Mouse (Mus musculus) hindbrain, postnatal 0 days (tissue): ENCODE measurements at regions not wholly inside any gene's neighbourhood (a gene's known extent, or its start where the extent isn't known, plus 50 kb on each side); places are given as distances from the start of the nearest gene placed in this dataset.

ENCODE experiments used
- ATAC-seq: fragments of 200-750 bp; cut with Nextera tagmentation; 2 replicates; pipeline ENCODE4 v1.8.0; 2017; ENCODE audit warnings: mild to moderate bottlenecking, moderate TSS enrichment, moderate library complexity
- DNase-seq: peaks from one replicate; pipeline ENCODE4 v3.0.0-alpha.2; 2015; ENCODE audit warnings: low spot score
- H3K27ac ChIP-seq: fragments of 300-500 bp; sonication (generic); 2 replicates; pipeline ENCODE4 v1.5.1; 2014; ENCODE audit warnings: mild to moderate bottlenecking
- H3K27me3 ChIP-seq: fragments of 300-500 bp; sonication (generic); 2 replicates; pipeline ENCODE4 v1.6.1; 2014; ENCODE audit warnings: low read length, mixed read lengths; ENCODE audit not compliant: insufficient read depth
- H3K36me3 ChIP-seq: fragments of 300-500 bp; sonication (generic); 2 replicates; pipeline ENCODE4 v1.6.1; 2014; ENCODE audit warnings: low read length, mixed read lengths; ENCODE audit not compliant: insufficient read depth
- H3K4me1 ChIP-seq: fragments of 300-500 bp; sonication (generic); 2 replicates; pipeline ENCODE4 v1.6.1; 2014; ENCODE audit warnings: antibody characterized with exemption, low read length, mixed read lengths; ENCODE audit not compliant: insufficient read depth
- H3K4me2 ChIP-seq: fragments of 300-500 bp; sonication (generic); 2 replicates; pipeline ENCODE4 v1.6.1; 2014; ENCODE audit warnings: low read depth, mild to moderate bottlenecking, low read length, moderate library complexity, mixed read lengths
- H3K4me3 ChIP-seq: fragments of 300-500 bp; sonication (generic); 2 replicates; pipeline ENCODE4 v1.5.1; 2014; ENCODE audit warnings: low read length
- H3K9ac ChIP-seq: fragments of 300-500 bp; sonication (generic); replicated peaks from 2 replicates; pipeline ENCODE4 v1.6.1; 2014; ENCODE audit warnings: mild to moderate bottlenecking, low read length, moderate library complexity, mixed read lengths
- H3K9me3 ChIP-seq: fragments of 300-500 bp; sonication (generic); 2 replicates; pipeline ENCODE4 v1.6.1; 2016; ENCODE audit warnings: low read length, mixed read lengths
- CTCF ChIP-seq: IDR thresholded peaks from 2 replicates; pipeline ENCODE4 v1.5.1; 2016; ENCODE audit warnings: antibody characterized with exemption, control low read depth, low read depth
- WGBS: fragments of 180-500 bp; shearing (Covaris S2); extraction: QIAGEN DNeasy Blood & Tissue Kit; methylation state at CpG from one replicate; pipeline ENCODE4 v1.1.7; 2014; 5-methylcytosine and 5-hydroxymethylcytosine counted together

- ATAC-seq, result no peak
- Histone ChIP-seq H3K27me3 (no peaks in the 10 kb centered on the region), H3K9me3 (no peaks in the 10 kb centered on the region), H3K36me3 (no peaks in the 10 kb centered on the region), H3K4me3 (no peak overlapping the region), H3K4me1 (no peaks in the 10 kb centered on the region), H3K4me2 (no peak overlapping the region), H3K27ac (no peak overlapping the region), H3K9ac (no peak overlapping the region)
- WGBS, result 68% methylated on average over 2 of the region's 2 CpGs
- DNase-seq, result no peak
- no peak for TF ChIP-seq CTCF
These were observed 164.1 kb upstream of the Lcorl start for GRCm38 (mm10) chr5:46021398-46022046.

- Histone ChIP-seq H3K4me1 (no peaks in the 10 kb centered on the region), H3K27me3 (no peaks in the 10 kb centered on the region), H3K36me3 (no peaks in the 10 kb centered on the region), H3K9me3 (no peaks in the 10 kb centered on the region), H3K4me3 (no peak overlapping the region), H3K9ac (no peak overlapping the region), H3K4me2 (no peak overlapping the region), H3K27ac (no peak overlapping the region)
- 83% methylated on average over 4 of the region's 4 CpGs for WGBS
- ATAC-seq (no peak), DNase-seq (no peak)
- no peak for TF ChIP-seq CTCF
These were observed 162.8 kb upstream of the Lcorl start for GRCm38 (mm10) chr5:46020175-46020574.

DNA sequence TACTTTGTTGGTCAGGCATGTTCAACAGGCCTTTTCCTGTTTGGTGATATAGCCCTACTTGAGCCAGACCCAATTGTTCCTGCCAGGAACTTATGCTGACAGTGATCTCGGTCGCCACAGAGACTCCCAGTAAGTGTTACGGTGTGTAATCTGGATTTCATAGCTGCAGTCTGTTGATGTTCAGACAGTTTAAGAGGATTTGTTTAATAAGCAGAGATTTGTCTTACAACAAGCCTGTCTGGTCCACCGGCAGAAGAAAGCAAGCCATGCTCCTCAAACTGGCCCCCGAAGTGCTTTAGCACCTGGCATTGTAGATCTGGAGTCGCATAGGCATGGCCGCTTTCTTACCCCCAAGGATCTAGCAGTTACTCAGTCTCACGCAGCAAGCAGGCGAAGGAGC is 150.0 kb upstream of the Lcorl start:
- Histone ChIP-seq H3K27me3 (no peaks in the 10 kb centered on the region), H3K9ac (no peak overlapping the region), H3K36me3 (no peaks in the 10 kb centered on the region), H3K4me3 (no peak overlapping the region), H3K4me2 (no peak overlapping the region), H3K4me1 (no peaks in the 10 kb centered on the region), H3K27ac (no peak overlapping the region), H3K9me3 (no peaks in the 10 kb centered on the region)
- TF ChIP-seq CTCF, result no peak
- ATAC-seq (no peak), DNase-seq (no peak)
- 76% methylated on average over 9 of the region's 9 CpGs for WGBS

GRCm38 (mm10) chr5:46006691-46007090 is 149.3 kb upstream of the Lcorl start:
- TF ChIP-seq CTCF, result no peak
- DNase-seq, result no peak
- Histone ChIP-seq H3K4me2 (no peak overlapping the region), H3K36me3 (no peaks in the 10 kb centered on the region), H3K4me3 (no peak overlapping the region), H3K4me1 (no peaks in the 10 kb centered on the region), H3K27me3 (no peaks in the 10 kb centered on the region), H3K9ac (no peak overlapping the region), H3K9me3 (no peaks in the 10 kb centered on the region), H3K27ac (no peak overlapping the region)
- no peak for ATAC-seq
- 83% methylated on average over 2 of the region's 2 CpGs for WGBS

- Histone ChIP-seq H3K9ac (no peak overlapping the region), H3K36me3 (no peaks in the 10 kb centered on the region), H3K4me2 (no peak overlapping the region), H3K4me1 (no peaks in the 10 kb centered on the region), H3K9me3 (no peaks in the 10 kb centered on the region), H3K4me3 (no peak overlapping the region), H3K27ac (no peak overlapping the region), H3K27me3 (no peaks in the 10 kb centered on the region)
- ATAC-seq (no peak), DNase-seq (no peak)
- no peak for TF ChIP-seq CTCF
- 78% methylated on average over 3 of the region's 3 CpGs for WGBS
These were observed 148.8 kb upstream of the Lcorl start for GRCm38 (mm10) chr5:46006228-46006627.

GRCm38 (mm10) chr5:46005631-46006030 is 148.2 kb upstream of the Lcorl start:
- no peak for DNase-seq
- ATAC-seq, result no peak
- no peak overlapping the region for H3K4me2 ChIP-seq
- no peaks in the 10 kb centered on the region for H3K36me3 ChIP-seq
- no peaks in the 10 kb centered on the region for H3K9me3 ChIP-seq
- no peaks in the 10 kb centered on the region for H3K4me1 ChIP-seq
- H3K9ac ChIP-seq, result no peak overlapping the region
- H3K27ac ChIP-seq, result no peak overlapping the region
- H3K4me3 ChIP-seq, result no peak overlapping the region
- no peaks in the 10 kb centered on the region for H3K27me3 ChIP-seq
- WGBS, result 83% methylated on average over 1 of the region's 1 CpGs
- TF ChIP-seq CTCF, result no peak

DNA sequence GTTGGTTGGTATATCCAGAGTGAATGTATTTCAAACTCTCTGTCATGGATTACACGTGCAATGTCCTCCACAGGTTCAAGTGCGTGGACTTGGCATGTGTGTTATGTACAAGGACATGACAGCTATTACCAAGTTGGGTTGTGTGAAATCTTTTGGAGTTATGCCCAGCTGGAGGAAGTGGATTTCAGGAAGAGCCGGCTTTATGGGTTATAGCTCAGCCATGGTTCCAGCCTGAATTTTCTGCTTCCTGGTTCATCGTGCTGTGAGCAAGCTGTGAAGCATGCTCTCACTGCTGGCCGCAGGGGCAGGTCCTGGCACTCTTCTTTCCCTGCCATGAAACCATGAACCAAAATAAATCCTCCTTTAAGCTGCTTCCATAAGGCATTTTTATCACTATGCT is 144.6 kb upstream of the Lcorl start:
- Histone ChIP-seq H3K4me1 (no peaks in the 10 kb centered on the region), H3K36me3 (no peaks in the 10 kb centered on the region), H3K4me2 (no peak overlapping the region), H3K4me3 (no peak overlapping the region), H3K9me3 (no peaks in the 10 kb centered on the region), H3K9ac (no peak overlapping the region), H3K27ac (no peak overlapping the region), H3K27me3 (no peaks in the 10 kb centered on the region)
- ATAC-seq (no peak), DNase-seq (no peak)
- 76% methylated on average over 5 of the region's 5 CpGs for WGBS
- TF ChIP-seq CTCF, result no peak
